Mouse (Mus musculus) thymus, adult 2 months (tissue): ENCODE measurements around the gene Keg1.
"Not testable (repeated sequence)": the region's sequence is repeated elsewhere in the genome, so short reads cannot be mapped to it uniquely, and the experiment has no call there.

Experiments
- CTCF ChIP-seq: fragments of 200-500 bp; IDR thresholded peaks from 2 replicates; pipeline ENCODE4 v1.5.1; 2012; ENCODE audit warnings: mild to moderate bottlenecking, control low read depth, low read length, moderate library complexity, borderline replicate concordance; ENCODE audit not compliant: control insufficient read depth, poor library complexity, insufficient read depth; ENCODE audit errors: extremely low read depth
- POLR2A ChIP-seq: fragments of 200-500 bp; IDR thresholded peaks from 2 replicates; pipeline ENCODE4 v1.6.1; 2012; ENCODE audit warnings: mild to moderate bottlenecking, low read length, control low read depth, moderate library complexity; ENCODE audit not compliant: control insufficient read depth, poor library complexity, insufficient read depth; ENCODE audit errors: extremely low read depth

DNA sequence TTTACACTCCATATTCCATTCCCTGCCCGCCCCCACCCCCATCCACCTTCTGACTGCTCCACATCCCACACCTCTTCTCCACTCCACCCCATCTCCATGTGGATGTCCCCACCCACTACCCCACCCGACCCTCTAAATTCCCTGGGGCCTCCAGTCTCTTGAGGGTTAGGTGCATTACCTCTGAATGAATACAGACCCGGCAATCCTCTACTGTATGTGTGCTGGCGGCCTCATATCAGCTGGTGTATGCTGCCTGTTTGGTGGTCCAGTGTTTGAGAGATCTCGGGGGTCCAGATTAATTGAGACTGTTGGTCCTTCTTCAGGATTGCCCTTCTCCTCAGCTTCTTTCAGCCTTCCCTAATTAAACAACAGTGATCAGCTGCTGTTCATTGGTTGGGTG, 25.3 kb downstream of the Keg1 start:
- not testable (repeated sequence) for TF ChIP-seq CTCF, POLR2A
